Mouse (Mus musculus): ENCODE data around the gene Nudcd3. TPM values are rescaled to one million over a fixed set of nuclear protein-coding genes. Genes with fewer than 3 reads are reported as not detected.

Gene Nudcd3
- polyA plus RNA-seq, 1 experiment from 2014 or later: 48.9 TPM

DNA sequence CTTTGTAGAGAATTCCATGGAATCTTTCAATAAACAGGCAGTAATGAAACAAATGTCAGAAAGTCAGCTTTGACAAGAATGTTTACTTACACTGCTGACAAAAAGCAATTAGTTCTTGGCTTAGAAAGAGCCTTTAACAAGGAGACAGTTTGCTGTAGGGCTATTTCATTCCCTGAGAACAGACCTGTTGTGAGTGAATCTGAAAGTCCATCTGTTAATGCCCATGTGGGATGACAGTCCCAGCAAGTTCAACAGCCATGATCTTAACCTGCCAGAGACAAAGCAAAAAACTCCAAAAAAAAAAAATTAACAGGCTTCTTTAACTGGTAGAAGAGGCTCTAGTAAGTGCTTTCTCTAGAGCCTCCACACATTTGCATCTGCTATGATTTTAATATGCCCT is 38.7 kb downstream of the Nudcd3 start:
- ATAC-seq (no peak), DNase-seq (ENCODE audit: low read depth, low spot score) (no peak)
- H3K27me3 ChIP-seq: no peaks in the 10 kb centered on the region
- POLR2A ChIA-PET: no interaction called here
- in situ Hi-C loops (cut with MboI; ENCODE audit: low pct_unique_long_range_greater_than_20kb): no loop called here
- CTCF ChIA-PET: no interaction called here
- TF ChIP-seq CTCF (IDR thresholded peaks at IDR 0.05): no peak

DNA sequence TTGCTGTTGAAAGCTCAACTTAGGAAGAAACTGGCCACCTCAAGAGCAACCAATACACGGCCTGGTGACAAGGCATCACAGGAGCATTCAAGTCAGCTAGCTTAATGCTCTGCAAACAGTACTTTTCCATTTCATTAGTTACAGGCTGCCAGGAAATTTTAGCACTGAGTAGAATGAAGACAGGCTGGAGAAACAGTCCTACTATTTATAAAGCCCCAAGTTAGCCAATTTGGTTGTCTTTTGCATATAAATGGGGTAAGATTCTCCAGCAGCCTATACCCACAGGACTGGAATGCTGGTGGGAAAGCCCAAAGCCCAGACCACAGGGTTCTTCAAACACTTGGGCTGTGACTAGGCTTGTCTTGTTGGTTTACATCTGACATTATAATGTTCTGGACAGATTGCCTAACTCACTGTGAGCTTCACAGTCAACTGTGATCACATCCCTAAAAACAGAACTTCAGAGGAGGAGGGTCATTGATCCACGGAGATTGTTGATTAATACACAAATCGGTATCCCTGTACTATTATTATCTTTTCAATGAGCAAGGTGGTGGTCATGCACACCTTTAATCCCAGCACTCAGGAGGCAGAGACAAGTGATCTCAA is 39.4 kb downstream of the Nudcd3 start:
- H3K27me3 ChIP-seq: no peaks in the 10 kb centered on the region
- in situ Hi-C loops (cut with MboI; ENCODE audit: low pct_unique_long_range_greater_than_20kb): no loop called here
- ATAC-seq (no peak), DNase-seq (ENCODE audit: low read depth, low spot score) (no peak)
- TF ChIP-seq CTCF (IDR thresholded peaks at IDR 0.05): no peak
- ChIA-PET POLR2A (no interaction called here), CTCF (interaction anchor here (1.0 kb wide), 1 partner anchor 46 kb away, joined by 3 read pairs; no protein-coding TSS in a partner anchor)

DNA sequence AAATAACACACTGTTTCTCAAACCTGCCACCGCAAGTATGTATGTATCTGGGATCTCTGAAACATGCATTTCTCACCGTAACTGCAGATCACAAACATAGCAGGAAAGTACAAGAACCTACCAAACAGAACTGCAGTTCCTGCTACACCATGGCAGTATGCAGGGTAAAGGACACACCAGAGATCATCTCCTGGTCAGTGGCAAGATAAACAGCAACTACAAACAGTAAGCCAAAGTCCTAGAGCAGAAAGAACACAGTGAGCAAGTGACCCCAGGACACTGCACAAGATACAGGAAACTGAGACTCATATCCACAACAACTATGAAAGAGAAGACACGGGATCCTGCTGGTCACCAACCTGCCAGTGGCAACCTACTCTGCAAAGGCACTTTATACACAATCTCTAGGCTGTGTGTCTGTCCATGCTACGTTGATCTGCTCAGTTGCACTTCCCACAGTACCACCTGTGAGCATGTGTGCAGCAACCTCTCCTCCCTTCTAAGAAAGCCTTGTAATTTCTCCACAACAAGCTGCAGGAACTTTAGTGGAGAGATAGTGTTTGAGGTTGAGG is 40.4 kb downstream of the Nudcd3 start:
- in situ Hi-C loops (cut with MboI; ENCODE audit: low pct_unique_long_range_greater_than_20kb): no loop called here
- ChIA-PET POLR2A (no interaction called here), CTCF (interaction anchor here (1.0 kb wide), 1 partner anchor 45 kb away, joined by 3 read pairs; no protein-coding TSS in a partner anchor)
- DNase-seq (ENCODE audit: low read depth, low spot score): no peak
- no peak for TF ChIP-seq CTCF (IDR thresholded peaks at IDR 0.05)
- no peak for ATAC-seq
- no peaks in the 10 kb centered on the region for H3K27me3 ChIP-seq

DNA sequence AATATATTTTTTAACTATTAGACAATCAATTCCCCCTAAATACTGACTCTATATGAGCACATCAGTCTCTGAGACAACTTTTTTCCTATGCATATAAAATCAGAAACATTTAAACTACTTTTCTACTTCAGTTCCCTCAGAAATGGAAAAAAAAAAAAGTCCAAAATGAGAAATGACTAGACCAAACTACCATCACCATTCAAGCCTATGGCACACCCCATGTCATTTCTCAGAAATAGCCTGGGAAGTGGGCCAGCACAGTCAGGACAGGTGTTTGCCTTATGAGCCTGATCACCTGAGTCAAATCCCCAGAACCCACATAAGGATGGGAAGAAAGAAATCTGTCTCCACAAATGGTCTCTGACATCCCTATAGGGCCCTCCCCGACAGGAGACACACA is 41.7 kb downstream of the Nudcd3 start:
- TF ChIP-seq CTCF (IDR thresholded peaks at IDR 0.05): no peak
- H3K27me3 ChIP-seq: no peaks in the 10 kb centered on the region
- in situ Hi-C loops (cut with MboI; ENCODE audit: low pct_unique_long_range_greater_than_20kb): no loop called here
- no peak for DNase-seq (ENCODE audit: low read depth, low spot score)
- ATAC-seq: no peak
- ChIA-PET POLR2A (no interaction called here), CTCF (no interaction called here)

DNA sequence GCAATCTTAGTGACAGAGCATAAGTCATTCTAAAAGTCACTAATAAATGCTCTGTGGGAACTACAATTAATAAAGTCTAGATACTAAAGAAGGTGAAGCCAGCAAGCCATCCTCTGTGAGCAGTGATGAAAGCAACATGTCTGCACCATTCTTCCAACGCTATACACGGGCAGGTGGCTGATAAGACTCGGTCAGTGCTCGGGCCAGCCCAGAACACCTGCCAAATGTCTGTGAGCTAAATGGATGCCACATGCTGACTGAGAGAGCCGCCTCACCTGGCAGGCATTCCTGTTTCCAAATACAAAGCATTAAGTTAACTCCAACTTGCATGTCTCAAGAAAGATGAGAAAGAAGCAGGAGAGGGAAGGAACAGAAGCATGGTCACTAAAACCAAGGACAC is 43.1 kb downstream of the Nudcd3 start:
- H3K27me3 ChIP-seq: no peaks in the 10 kb centered on the region
- ChIA-PET CTCF (no interaction called here), POLR2A (no interaction called here)
- ATAC-seq (no peak), DNase-seq (ENCODE audit: low read depth, low spot score) (no peak)
- in situ Hi-C loops (cut with MboI; ENCODE audit: low pct_unique_long_range_greater_than_20kb): no loop called here
- TF ChIP-seq CTCF (IDR thresholded peaks at IDR 0.05): no peak

DNA sequence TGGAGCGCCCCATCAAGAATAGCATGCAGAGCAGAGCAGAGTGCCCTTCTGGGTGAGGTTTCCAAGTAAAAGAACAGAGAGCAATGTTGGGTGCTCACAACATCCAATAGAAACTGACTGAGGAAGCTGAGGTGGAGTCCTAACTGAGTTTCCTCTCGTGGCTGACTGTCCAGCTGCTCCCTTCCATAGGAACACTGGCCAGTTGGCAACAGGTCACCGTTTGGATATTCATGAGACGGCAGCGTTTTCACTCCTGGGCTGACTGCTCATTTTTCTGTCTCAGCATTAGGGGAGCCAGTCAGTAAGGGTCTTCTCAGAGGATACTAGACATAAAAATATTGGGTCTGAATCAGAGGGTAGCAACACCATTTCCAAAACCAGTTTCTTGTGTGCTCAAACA is 43.6 kb downstream of the Nudcd3 start:
- TF ChIP-seq CTCF (IDR thresholded peaks at IDR 0.05): no peak
- no peak for ATAC-seq
- POLR2A ChIA-PET: no interaction called here
- CTCF ChIA-PET: no interaction called here
- in situ Hi-C loops (cut with MboI; ENCODE audit: low pct_unique_long_range_greater_than_20kb): no loop called here
- no peaks in the 10 kb centered on the region for H3K27me3 ChIP-seq
- no peak for DNase-seq (ENCODE audit: low read depth, low spot score)

DNA sequence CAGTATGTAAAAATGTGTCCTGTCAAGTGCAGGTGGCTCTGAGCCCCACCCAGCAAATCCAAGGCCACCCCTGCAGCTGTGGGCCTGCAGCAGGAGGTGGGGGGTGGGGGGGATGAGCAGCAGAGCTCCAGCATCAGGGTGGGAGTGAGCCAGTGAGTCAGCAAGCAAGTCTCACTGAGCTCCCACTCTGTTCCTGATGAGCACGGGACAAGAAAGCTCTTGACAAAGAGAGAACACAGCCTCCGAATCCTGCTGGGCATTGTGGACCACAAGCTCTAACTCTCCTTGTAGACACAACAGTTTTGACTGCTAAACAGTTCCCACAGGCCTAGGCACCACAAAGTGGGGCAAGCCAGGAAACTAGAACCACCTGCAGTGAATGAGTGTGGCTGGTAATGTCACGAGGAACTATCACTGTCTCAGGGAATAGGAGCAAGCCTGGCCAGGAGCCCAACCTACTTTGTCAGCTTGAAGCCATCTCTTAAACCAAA is 46.0 kb downstream of the Nudcd3 start:
- ChIA-PET CTCF (no interaction called here), POLR2A (no interaction called here)
- H3K27me3 ChIP-seq: no peaks in the 10 kb centered on the region
- TF ChIP-seq CTCF (IDR thresholded peaks at IDR 0.05): no peak
- in situ Hi-C loops (cut with MboI; ENCODE audit: low pct_unique_long_range_greater_than_20kb): no loop called here
- ATAC-seq (no peak), DNase-seq (ENCODE audit: low read depth, low spot score) (no peak)

DNA sequence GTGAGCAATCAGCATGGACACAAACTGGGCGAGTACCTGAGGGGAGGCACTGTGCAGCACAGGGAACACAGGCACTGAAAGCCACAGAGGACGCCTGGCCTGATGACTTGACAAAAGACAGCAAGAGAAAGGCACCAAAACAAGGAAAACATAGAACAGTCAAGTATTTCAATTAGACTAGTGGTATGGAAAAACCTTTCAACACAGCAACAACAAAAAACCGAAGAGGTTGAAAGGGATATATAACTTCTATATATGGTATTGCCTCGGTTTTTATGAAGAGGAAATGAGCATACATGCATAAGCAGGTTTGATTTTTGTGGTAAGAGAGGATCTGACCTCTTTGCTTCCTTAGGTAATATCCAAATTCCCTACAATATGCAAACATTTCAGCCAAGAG is 47.4 kb downstream of the Nudcd3 start:
- in situ Hi-C loops (cut with MboI; ENCODE audit: low pct_unique_long_range_greater_than_20kb): no loop called here
- no peak for TF ChIP-seq CTCF (IDR thresholded peaks at IDR 0.05)
- H3K27me3 ChIP-seq: no peaks in the 10 kb centered on the region
- POLR2A ChIA-PET: no interaction called here
- no peak for DNase-seq (ENCODE audit: low read depth, low spot score)
- ATAC-seq: no peak
- CTCF ChIA-PET: interaction anchor here (0.7 kb wide), 1 partner anchor 35 kb away, joined by 3 read pairs; no protein-coding TSS in a partner anchor

DNA sequence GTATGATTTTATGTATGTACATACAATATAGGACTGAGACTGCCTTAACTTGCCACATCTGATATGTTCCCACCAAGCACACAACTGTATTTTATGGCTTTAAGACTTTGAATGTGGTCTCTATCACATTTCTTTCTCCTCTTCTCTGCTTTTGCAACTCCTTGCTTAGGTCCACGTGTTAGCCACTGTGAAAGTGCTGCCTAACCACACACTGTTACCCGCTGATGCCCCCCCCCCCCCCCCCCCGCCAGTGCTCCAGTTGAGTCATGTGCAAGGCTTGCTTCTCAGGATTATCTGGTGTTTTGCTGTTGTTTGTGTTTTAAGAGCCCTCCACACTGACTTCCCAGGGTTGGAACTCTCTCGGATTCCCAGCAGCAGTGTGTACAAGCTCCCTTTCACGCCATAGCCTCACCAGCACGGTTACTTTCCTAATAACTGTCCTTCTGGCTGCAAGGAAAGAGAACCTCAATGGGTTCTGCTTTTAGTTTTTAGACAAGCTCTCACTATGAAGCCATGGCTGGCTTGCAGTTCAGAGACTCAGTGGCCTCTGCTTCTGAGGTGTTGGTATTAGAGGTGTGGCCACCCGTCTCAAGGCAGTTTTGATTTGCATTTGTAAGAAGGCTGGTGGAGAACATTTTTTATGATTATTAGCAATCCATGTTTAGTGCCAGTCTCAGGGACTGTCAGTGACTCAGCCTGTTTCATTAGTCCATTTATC is 61.8 kb downstream of the Nudcd3 start:
- no peak for DNase-seq (ENCODE audit: low read depth, low spot score)
- POLR2A ChIA-PET: interaction anchor here (0.6 kb wide), 1 partner anchor 48 kb away, joined by 4 read pairs; no protein-coding TSS in a partner anchor
- no peaks in the 10 kb centered on the region for H3K27me3 ChIP-seq
- no peak for TF ChIP-seq CTCF (IDR thresholded peaks at IDR 0.05)
- in situ Hi-C loops (cut with MboI; ENCODE audit: low pct_unique_long_range_greater_than_20kb): no loop called here
- no peak for ATAC-seq
- CTCF ChIA-PET: no interaction called here

DNA sequence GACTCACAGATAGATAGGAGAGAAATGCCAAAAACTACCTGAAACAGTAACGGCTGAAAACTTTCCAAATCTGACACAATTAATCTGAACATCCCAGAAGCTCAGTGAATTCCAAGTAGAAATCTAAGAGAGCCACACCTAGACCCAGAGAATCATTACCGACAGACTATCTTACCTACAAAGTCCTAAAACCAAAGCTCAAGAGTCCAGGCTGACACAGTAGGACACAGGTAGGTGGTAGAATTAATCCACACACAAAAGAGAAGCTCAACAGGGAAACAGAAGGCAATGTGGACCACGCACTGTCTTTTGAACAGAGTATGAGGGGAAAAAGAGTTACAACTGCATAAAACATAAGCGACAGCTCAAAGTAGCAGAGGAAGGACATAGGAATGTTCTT is 67.3 kb downstream of the Nudcd3 start:
- H3K27me3 ChIP-seq: no peaks in the 10 kb centered on the region
- DNase-seq (ENCODE audit: low read depth, low spot score): no peak
- TF ChIP-seq CTCF (IDR thresholded peaks at IDR 0.05): no peak
- ChIA-PET POLR2A (no interaction called here), CTCF (interaction anchor here (0.9 to 1.3 kb wide), 4 partner anchors 10 to 50 kb away, joined by 3 to 4 read pairs (median 3); no protein-coding TSS in a partner anchor)
- in situ Hi-C loops (cut with MboI; ENCODE audit: low pct_unique_long_range_greater_than_20kb): no loop called here
- no peak for ATAC-seq

DNA sequence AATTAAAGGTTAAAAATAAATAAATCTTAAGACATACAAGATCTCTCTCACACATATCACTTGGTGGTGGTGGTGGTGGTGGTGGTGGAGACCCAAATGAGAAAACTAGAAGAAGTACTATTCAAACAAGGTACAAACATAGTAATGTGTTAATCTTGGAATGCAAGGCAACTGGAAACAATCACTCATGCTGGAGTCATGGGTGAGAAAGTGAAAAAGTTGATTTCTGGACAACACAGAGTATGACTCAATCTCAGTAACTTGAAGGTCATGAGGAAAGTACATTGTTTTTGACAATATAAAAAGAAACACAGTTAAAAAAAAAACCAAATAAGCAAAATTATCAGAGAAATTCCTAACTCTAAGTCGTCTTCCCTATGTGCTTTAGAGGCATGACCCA is 69.6 kb downstream of the Nudcd3 start:
- no peak for DNase-seq (ENCODE audit: low read depth, low spot score)
- ChIA-PET CTCF (no interaction called here), POLR2A (no interaction called here)
- in situ Hi-C loops (cut with MboI; ENCODE audit: low pct_unique_long_range_greater_than_20kb): no loop called here
- no peak for TF ChIP-seq CTCF (IDR thresholded peaks at IDR 0.05)
- ATAC-seq: no peak
- H3K27me3 ChIP-seq: no peaks in the 10 kb centered on the region
